Mouse (Mus musculus) embryonic facial prominence, embryonic 13.5 days (tissue): ENCODE results near the gene Fam240a. TPM values are rescaled to one million over a fixed set of nuclear protein-coding genes. Genes with fewer than 3 reads are reported as not detected.

Experiments used
- ATAC-seq: fragments of 200-750 bp; cut with Nextera tagmentation; 2 replicates; pipeline ENCODE4 v1.8.0; 2017; ENCODE audit warnings: low read depth; ENCODE audit not compliant: insufficient number of reproducible peaks, insufficient read depth, low FRiP score, low TSS enrichment
- H3K27ac ChIP-seq: fragments of 300-500 bp; sonication (generic); 2 replicates; pipeline ENCODE4 v1.5.1; 2015; ENCODE audit warnings: moderate library complexity, mild to moderate bottlenecking, inconsistent platforms
- H3K27me3 ChIP-seq: fragments of 300-500 bp; sonication (generic); 2 replicates; pipeline ENCODE4 v1.6.1; 2015; ENCODE audit warnings: mild to moderate bottlenecking, inconsistent platforms
- H3K36me3 ChIP-seq: fragments of 300-500 bp; sonication (generic); 2 replicates; pipeline ENCODE4 v1.6.1; 2015; ENCODE audit warnings: mild to moderate bottlenecking, inconsistent platforms
- H3K4me1 ChIP-seq: fragments of 300-500 bp; sonication (generic); 2 replicates; pipeline ENCODE4 v1.6.1; 2015; ENCODE audit warnings: inconsistent platforms
- H3K4me2 ChIP-seq: fragments of 300-500 bp; sonication (generic); 2 replicates; pipeline ENCODE4 v1.6.1; 2015; ENCODE audit warnings: moderate library complexity, mild to moderate bottlenecking, inconsistent platforms
- H3K4me3 ChIP-seq: fragments of 300-500 bp; sonication (generic); 2 replicates; pipeline ENCODE4 v1.5.1; 2015; ENCODE audit warnings: mild to moderate bottlenecking, inconsistent platforms
- H3K9ac ChIP-seq: fragments of 300-500 bp; sonication (generic); 2 replicates; pipeline ENCODE4 v1.6.1; 2015; ENCODE audit warnings: mild to moderate bottlenecking, inconsistent platforms
- H3K9me3 ChIP-seq: fragments of 300-500 bp; sonication (generic); 2 replicates; pipeline ENCODE4 v1.6.1; 2016; ENCODE audit warnings: inconsistent platforms
- WGBS: fragments of 180-500 bp; shearing (Covaris S2); methylation state at CpG from one replicate; pipeline ENCODE4 v1.1.7; 2015; ENCODE audit warnings: mixed read lengths; 5-methylcytosine and 5-hydroxymethylcytosine counted together
- microRNA-seq: library from miRNA; unstranded; fragments of <30 nt; microRNA quantifications from one replicate; pipeline ENCODE4, GENCODE M21; 2016
- polyA plus RNA-seq: library from polyadenylated mRNA; unstranded; fragments of >200 nt; fragmentation: Nextera tagmentation; extraction: Ambion mirVana; gene quantifications from 2 replicates; pipeline ENCODE4 v1.2.1, GENCODE M21; 2015

Gene Fam240a
- polyA plus RNA-seq, 1 experiment from 2014 or later = not detected

DNA sequence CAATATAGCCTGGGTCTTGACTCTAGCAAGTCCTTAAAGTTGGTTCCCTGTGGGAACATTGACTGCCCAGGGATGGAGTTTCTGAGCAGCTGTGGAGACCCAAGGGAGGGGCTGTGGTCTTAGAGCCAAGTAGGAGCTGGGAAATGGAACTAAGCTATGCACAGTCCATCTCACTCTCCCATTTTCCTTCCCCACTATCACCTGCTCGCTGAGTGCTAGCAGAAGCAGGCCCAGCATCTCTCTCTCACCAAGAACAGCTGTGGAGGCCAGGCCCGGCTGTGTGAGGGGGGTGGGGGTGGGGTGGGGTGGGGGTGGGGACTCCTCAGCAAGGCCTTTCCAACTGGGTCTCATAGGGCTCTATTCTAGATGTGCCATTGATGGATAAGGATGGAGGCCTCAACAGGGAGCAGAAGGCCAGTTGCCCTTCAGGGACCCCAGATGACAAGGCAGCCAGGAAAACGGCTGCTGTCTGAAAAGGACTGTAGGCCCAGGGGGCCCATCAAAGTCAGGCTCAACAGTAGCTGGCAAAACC, 41.9 kb downstream of the Fam240a start:
- no peak overlapping the region for H3K4me3 ChIP-seq
- WGBS = 11% methylated on average over 3 of the region's 3 CpGs
- no peaks in the 10 kb centered on the region for H3K9me3 ChIP-seq
- no peaks in the 10 kb centered on the region for H3K36me3 ChIP-seq
- H3K4me2 ChIP-seq = no peak overlapping the region
- ATAC-seq = no peak
- peaks cover 30% of the 10 kb centered on the region for H3K4me1 ChIP-seq
- H3K9ac ChIP-seq = no peak overlapping the region; the same call in 1 of the 2 replicates
- H3K27ac ChIP-seq = no peak overlapping the region
- H3K27me3 ChIP-seq = peaks cover 55% of the 10 kb centered on the region

DNA sequence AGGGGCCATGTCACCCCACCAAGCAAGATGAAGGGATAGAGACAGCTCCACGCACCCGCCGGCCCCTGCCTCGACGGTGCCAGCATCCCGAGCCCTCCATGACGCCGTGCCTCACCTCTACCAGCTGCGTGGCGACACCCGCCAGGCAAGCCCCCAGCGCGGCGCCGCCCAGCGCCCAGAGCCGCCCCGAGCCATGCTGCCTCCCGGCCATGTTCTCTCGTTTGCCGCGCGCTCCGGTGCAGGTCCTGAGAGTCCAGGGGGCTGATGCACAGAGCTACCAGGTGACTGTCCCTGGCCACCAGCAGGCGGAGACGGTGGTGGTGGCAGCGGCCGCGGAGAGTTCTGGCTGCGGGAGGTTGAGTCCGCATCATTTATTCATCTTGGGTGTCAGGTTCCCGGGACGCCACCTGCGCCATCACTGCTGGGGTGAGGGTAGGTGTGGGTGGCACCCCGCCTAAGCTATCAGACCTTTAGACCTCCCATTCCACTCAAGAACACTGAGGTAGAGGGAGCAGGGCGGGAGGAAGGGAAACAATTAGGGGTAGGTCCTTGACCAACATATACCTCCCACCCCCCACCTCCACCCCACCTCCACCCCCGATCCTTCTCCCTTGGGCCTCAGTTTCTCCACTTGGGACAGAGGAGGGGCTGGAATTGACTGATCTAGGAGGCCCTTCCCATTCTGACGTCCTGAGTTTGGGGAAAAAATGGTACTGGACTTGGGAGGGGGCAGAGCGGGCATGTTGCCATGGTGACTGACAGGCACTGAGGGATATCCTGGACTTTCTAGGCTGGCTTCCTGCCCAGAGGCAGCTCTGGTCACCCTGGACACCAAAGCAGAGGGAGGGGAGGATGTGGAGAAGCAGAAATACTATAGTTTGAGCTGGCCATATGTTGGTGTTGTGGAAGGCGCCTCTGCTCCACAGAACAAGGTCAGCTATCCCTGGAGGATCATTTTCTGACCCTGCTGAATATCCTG, 42.7 kb downstream of the Fam240a start:
- peak overlapping the region; percentile 59 for H3K4me2 ChIP-seq
- H3K27me3 ChIP-seq = peaks cover 48% of the 10 kb centered on the region
- H3K4me1 ChIP-seq = peaks cover 22% of the 10 kb centered on the region
- 0 out of 2 replicates have a peak, but pooled peaks have one; percentile 22 for ATAC-seq
- H3K9me3 ChIP-seq = no peaks in the 10 kb centered on the region
- peak overlapping the region; percentile 37 for H3K4me3 ChIP-seq
- H3K27ac ChIP-seq = no peak overlapping the region
- WGBS = 10% methylated on average over 34 of the region's 40 CpGs
- peak overlapping the region; percentile 52 for H3K9ac ChIP-seq
- no peaks in the 10 kb centered on the region for H3K36me3 ChIP-seq

DNA sequence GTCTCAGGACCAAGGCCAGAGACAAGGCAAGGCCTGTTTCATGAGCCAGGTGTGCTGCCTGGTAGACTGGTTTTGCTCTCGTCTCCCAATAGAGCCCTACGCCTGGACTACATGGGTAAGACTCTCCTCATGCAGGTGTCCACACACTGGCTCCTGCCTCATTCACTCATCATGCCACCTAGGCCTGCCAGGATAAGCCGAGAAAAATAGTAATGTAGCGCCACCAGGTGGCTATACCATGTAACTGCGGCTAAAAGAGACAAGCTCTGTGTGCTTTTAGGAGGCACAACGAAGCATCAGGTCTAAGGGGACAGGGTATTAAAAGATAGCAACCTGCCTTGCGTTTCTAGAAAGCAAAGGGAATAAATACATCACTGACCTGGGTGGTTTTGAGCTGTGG, 45.6 kb downstream of the Fam240a start:
- no peak overlapping the region for H3K4me2 ChIP-seq
- peaks cover 22% of the 10 kb centered on the region for H3K4me1 ChIP-seq
- no peak overlapping the region for H3K27ac ChIP-seq
- no peak for ATAC-seq
- 20% methylated on average over 7 of the region's 7 CpGs for WGBS
- H3K27me3 ChIP-seq = peaks cover 32% of the 10 kb centered on the region
- H3K9me3 ChIP-seq = no peaks in the 10 kb centered on the region
- no peaks in the 10 kb centered on the region for H3K36me3 ChIP-seq
- H3K4me3 ChIP-seq = no peak overlapping the region
- no peak overlapping the region for H3K9ac ChIP-seq

Small RNA genes lying within 50 kb of the gene (microRNA-seq; reads per million reads assigned to microRNA genes)
- gene Gm24269 = not detected

Other genes starting within 250 kb of the Fam240a start
- 1.6 and 12.3 TPM in 2 replicates for gene Myl3, start 175.0 kb downstream of the Fam240a start, polyA plus RNA-seq
- gene Pth1r, start 169.7 kb downstream of the Fam240a start, polyA plus RNA-seq = 138 and 165 TPM in 2 replicates
- gene Prss42, start 118.7 kb downstream of the Fam240a start, polyA plus RNA-seq = not detected in 2 replicates
- gene Prss44, start 102.9 kb downstream of the Fam240a start, polyA plus RNA-seq = not detected in 2 replicates
- not detected in 2 replicates for gene Prss43, start 90.2 kb downstream of the Fam240a start, polyA plus RNA-seq
- not detected in 2 replicates for gene Prss45, start 82.3 kb downstream of the Fam240a start, polyA plus RNA-seq
- not detected in 2 replicates for gene Prss46, start 72.4 kb downstream of the Fam240a start, polyA plus RNA-seq
- gene Prss50, start 58.9 kb downstream of the Fam240a start, polyA plus RNA-seq = 0.14 and 0.48 TPM in 2 replicates
- 4.3 and 4.6 TPM in 2 replicates for gene Als2cl, start 37.0 kb downstream of the Fam240a start, polyA plus RNA-seq
- gene Tmie, start 36.7 kb downstream of the Fam240a start, polyA plus RNA-seq = 2.3 and 2.4 TPM in 2 replicates
- gene Tdgf1, start 29.3 kb upstream of the Fam240a start, polyA plus RNA-seq = 0.62 and 0.87 TPM in 2 replicates
- gene Lrrc2, start 34.7 kb upstream of the Fam240a start, polyA plus RNA-seq = 0.28 and 0.62 TPM in 2 replicates
- gene Rtp3, start 73.7 kb upstream of the Fam240a start, polyA plus RNA-seq = 0.11 and 0.20 TPM in 2 replicates
- gene Ltf, start 102.4 kb upstream of the Fam240a start, polyA plus RNA-seq = 0.46 and 1.6 TPM in 2 replicates
- gene Ccrl2, start 140.7 kb upstream of the Fam240a start, polyA plus RNA-seq = 0.62 and 0.63 TPM in 2 replicates
- 41.7 and 47.3 TPM in 2 replicates for gene Lrrfip2, start 200.7 kb upstream of the Fam240a start, polyA plus RNA-seq